Mouse (Mus musculus) erythroblast, embryonic 14.5 days (primary cell): ENCODE results near the gene Emx2.

Experiments used
- GATA1 ChIP-seq: IDR thresholded peaks from 2 replicates; pipeline ENCODE4 v1.6.1; 2012; ENCODE audit warnings: low read length, inconsistent platforms, mixed read lengths
- TAL1 ChIP-seq: IDR thresholded peaks from 3 replicates; pipeline ENCODE4 v1.6.1; 2012; ENCODE audit warnings: low read length, inconsistent platforms, mixed read lengths

GRCm38 (mm10) chr19:59492258-59492657 is 34.1 kb downstream of the Emx2 start:
- TF ChIP-seq TAL1 (no peak), GATA1 (no peak)
